Mouse (Mus musculus) olfactory bulb, adult 2 months (tissue): Measurements from ENCODE around the gene Uggt1.

Source experiments
- CTCF ChIP-seq: fragments of 200-500 bp; IDR thresholded peaks from 2 replicates; pipeline ENCODE4 v1.5.1; 2012; ENCODE audit warnings: low read depth, mild to moderate bottlenecking, low read length, moderate library complexity; ENCODE audit not compliant: insufficient read depth
- POLR2A ChIP-seq: fragments of 200-500 bp; IDR thresholded peaks from 2 replicates; pipeline ENCODE4 v1.6.1; 2012; ENCODE audit warnings: mild to moderate bottlenecking, low read depth, low read length, moderate library complexity; ENCODE audit not compliant: insufficient read depth

- TF ChIP-seq CTCF (no peak), POLR2A (0 out of 2 replicates have a peak, but pooled peaks have one; percentile 10)
These were observed at the start of gene Uggt1 for GRCm38 (mm10) chr1:36244058-36244827.
